Mouse (Mus musculus) forebrain, embryonic 12.5 days (tissue): ENCODE data around the gene Stpg1. TPM values are rescaled to one million over a fixed set of nuclear protein-coding genes. Genes with fewer than 3 reads are reported as not detected.

ENCODE experiments used
- ATAC-seq: fragments of 200-750 bp; cut with Nextera tagmentation; 2 replicates; pipeline ENCODE4 v1.8.0; 2017; ENCODE audit warnings: moderate TSS enrichment; ENCODE audit not compliant: low FRiP score
- H3K27ac ChIP-seq: fragments of 300-500 bp; sonication (generic); 2 replicates; pipeline ENCODE4 v1.5.1; 2016; ENCODE audit warnings: mild to moderate bottlenecking
- H3K27me3 ChIP-seq: fragments of 300-500 bp; sonication (generic); 2 replicates; pipeline ENCODE4 v1.6.1; 2016; ENCODE audit warnings: mild to moderate bottlenecking
- H3K36me3 ChIP-seq: fragments of 300-500 bp; sonication (generic); replicated peaks from 2 replicates; pipeline ENCODE4 v1.6.1; 2016; ENCODE audit warnings: mild to moderate bottlenecking
- H3K4me1 ChIP-seq: fragments of 300-500 bp; sonication (generic); 2 replicates; pipeline ENCODE4 v1.6.1; 2016
- H3K4me2 ChIP-seq: fragments of 300-500 bp; sonication (generic); 2 replicates; pipeline ENCODE4 v1.6.1; 2016; ENCODE audit warnings: mild to moderate bottlenecking, moderate library complexity
- H3K4me3 ChIP-seq: fragments of 300-500 bp; sonication (generic); replicated peaks from 2 replicates; pipeline ENCODE4 v1.5.1; 2016; ENCODE audit warnings: mild to moderate bottlenecking
- H3K9ac ChIP-seq: fragments of 300-500 bp; sonication (generic); 2 replicates; pipeline ENCODE4 v1.6.1; 2016; ENCODE audit warnings: mild to moderate bottlenecking
- H3K9me3 ChIP-seq: fragments of 300-500 bp; sonication (generic); 2 replicates; pipeline ENCODE4 v1.6.1; 2016
- WGBS: fragments of 180-500 bp; shearing (Covaris S2); methylation state at CpG from one replicate; pipeline ENCODE4 v1.1.7; 2016; 5-methylcytosine and 5-hydroxymethylcytosine counted together
- polyA plus RNA-seq: library from polyadenylated mRNA; unstranded; fragments of >200 nt; fragmentation: Nextera tagmentation; extraction: Ambion mirVana; gene quantifications from 2 replicates; pipeline ENCODE4 v1.2.1, GENCODE M21; 2016

Stpg1 gene
- 0.19 and 0.36 TPM in 2 replicates for polyA plus RNA-seq

DNA sequence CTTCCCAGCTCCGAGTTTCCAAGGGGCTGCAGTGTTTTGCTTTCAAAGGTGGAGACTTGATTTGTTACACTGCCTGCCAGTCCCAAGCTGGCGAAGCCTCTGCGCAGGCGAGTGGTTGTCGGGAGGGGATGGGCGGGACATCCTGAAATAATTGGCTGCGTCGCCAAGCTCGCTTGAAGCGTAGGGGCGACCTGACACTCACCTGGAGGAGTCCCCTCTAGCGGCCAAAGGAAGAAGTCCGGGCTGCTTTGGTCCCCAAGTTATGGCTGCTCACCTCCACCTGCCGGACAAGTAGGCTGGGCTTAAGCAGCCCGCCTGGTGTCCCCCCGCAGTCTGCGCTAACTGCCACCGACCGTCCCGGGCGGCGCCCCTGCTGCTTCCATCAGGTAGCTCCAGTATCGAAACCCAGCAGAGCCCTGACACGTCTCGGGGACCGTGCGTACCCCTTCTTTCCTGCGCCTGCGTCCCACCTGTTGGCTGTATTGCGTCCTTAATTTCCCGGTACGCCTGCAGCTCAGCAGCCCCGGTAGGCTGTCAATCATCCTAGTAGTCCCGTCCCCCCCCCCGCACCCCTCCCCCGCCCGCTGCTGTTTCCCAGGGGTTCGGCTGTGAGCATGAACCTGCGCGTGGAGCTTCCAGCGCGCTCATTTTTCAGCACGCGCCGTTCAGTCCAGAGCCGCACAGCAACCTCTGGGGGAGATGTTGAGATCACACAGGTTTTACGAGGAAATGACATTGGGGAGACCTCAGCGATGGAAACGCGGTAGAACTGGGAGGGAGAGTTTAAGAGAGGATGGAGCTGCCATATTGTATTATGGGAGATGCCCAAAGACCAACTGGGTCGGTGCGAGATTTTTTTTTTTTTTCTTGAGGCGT is at the start of gene Stpg1, which contains the start of gene Nipal3:
Gene Stpg1 (plus strand): TSS at position 270 of the 876 bp plus-strand sequence.
Gene Nipal3 (minus strand): TSS at position 518 of the 876 bp plus-strand sequence.
- H3K27ac ChIP-seq = 0 out of 2 replicates have a peak within 1 kb of the TSS, but pooled peaks have one; percentile 36
- WGBS = under 1% methylated on average over 53 of the region's 53 CpGs

DNA sequence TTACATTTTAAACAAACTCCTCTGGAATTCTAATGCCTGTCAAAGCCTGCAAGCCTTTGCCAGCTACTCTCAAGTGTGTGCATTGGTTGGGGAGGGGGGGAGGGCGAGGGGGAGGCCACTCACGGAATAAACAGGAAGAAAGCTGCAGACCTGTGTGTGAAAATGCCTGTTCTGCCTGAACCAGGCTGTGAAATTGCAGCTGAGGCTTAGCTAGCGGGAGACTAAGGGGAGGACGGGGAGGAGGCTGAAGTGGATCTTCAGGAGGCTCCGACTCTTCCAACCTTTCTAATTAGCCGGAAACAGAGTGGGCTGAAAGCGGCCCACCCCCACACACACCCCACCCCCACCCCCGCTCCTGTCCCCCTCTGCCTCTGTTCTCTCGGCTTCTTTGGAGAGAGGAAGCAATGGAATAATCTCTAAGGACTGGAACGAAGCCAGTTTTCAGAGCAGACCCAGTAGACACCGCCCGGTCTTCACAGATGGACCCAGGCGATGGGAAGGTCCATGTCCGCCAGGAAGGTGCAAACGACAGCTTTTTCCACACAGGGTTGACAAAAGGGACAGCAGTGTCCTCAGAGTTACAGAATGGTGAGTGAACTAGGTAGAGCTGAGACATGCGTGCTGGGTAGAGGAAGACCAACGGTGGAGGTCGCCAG is 43.1 kb upstream of the Stpg1 start:
- Histone ChIP-seq H3K4me1 (peaks cover 14% of the 10 kb centered on the region), H3K9ac (no peak overlapping the region), H3K9me3 (no peaks in the 10 kb centered on the region), H3K4me3 (no peak overlapping the region), H3K27ac (peak overlapping the region; percentile 42; the same call in 1 of the 2 replicates), H3K36me3 (no peaks in the 10 kb centered on the region), H3K4me2 (peak overlapping the region; percentile 25; the same call in 1 of the 2 replicates), H3K27me3 (no peaks in the 10 kb centered on the region)
- 44% methylated on average over 18 of the region's 18 CpGs for WGBS
- no peak for ATAC-seq

More for the DNA sequence above, at the start of gene Stpg1, which contains the start of gene Nipal3:
- H3K4me1 ChIP-seq = peaks cover 16% of the 10 kb centered on the region
- H3K4me3 ChIP-seq = peak within 1 kb of the TSS; percentile 75
- peak within 1 kb of the TSS; percentile 99 for H3K4me2 ChIP-seq
- peak; percentile 94 for ATAC-seq
- H3K36me3 ChIP-seq = no peaks in the 10 kb centered on the region
- H3K27me3 ChIP-seq = peaks cover 23% of the 10 kb centered on the region
- H3K9ac ChIP-seq = peak within 1 kb of the TSS; percentile 48
- no peaks in the 10 kb centered on the region for H3K9me3 ChIP-seq

DNA sequence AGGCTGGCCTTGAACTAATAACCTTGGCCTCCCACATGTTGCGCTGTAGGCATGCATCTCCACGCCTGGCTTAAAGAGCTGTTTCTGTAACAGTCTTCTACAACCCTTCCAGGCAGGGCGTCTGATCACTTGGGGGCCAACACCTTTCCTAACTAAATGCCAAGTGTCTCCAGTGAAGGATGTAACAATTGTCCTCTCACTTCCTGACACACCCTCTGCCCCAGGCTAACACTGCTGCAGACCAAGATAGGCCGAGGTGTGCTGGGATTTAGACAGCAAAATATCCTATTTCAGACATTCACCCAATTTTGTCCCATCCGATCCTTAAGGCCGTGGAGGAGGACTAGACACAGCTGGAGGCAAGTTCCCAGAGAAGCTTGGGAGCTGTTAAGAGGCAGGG is 41.4 kb upstream of the Stpg1 start:
- Histone ChIP-seq H3K4me1 (peaks cover 14% of the 10 kb centered on the region), H3K9me3 (no peaks in the 10 kb centered on the region), H3K27me3 (no peaks in the 10 kb centered on the region), H3K27ac (no peak overlapping the region), H3K9ac (no peak overlapping the region), H3K4me2 (no peak overlapping the region), H3K36me3 (no peaks in the 10 kb centered on the region), H3K4me3 (no peak overlapping the region)
- no peak for ATAC-seq
- 80% methylated on average over 6 of the region's 6 CpGs for WGBS

DNA sequence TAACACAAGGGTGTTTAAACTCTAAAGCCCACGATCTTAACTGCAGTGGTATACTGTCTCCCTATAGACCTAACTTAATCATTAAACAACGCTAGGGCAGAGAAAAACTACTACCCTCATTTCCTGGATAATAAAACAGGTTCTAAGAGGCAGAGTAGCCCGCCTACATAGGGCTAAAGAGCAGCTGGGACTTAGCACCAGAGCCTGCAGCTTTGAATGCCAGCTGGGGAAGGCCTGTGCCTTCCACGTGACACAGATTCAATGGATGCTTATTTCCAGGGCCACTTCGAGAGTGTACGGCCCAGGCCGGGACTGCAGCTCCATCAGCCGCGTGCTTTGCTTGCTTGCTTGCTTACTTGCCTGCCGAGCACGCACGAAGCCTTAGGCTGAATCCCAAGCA is 41.0 kb upstream of the Stpg1 start:
- peaks cover 14% of the 10 kb centered on the region for H3K4me1 ChIP-seq
- WGBS = 78% methylated on average over 12 of the region's 12 CpGs
- H3K9me3 ChIP-seq = no peaks in the 10 kb centered on the region
- H3K27me3 ChIP-seq = no peaks in the 10 kb centered on the region
- H3K4me2 ChIP-seq = no peak overlapping the region
- H3K27ac ChIP-seq = no peak overlapping the region
- no peaks in the 10 kb centered on the region for H3K36me3 ChIP-seq
- H3K9ac ChIP-seq = no peak overlapping the region
- H3K4me3 ChIP-seq = no peak overlapping the region
- ATAC-seq = no peak

DNA sequence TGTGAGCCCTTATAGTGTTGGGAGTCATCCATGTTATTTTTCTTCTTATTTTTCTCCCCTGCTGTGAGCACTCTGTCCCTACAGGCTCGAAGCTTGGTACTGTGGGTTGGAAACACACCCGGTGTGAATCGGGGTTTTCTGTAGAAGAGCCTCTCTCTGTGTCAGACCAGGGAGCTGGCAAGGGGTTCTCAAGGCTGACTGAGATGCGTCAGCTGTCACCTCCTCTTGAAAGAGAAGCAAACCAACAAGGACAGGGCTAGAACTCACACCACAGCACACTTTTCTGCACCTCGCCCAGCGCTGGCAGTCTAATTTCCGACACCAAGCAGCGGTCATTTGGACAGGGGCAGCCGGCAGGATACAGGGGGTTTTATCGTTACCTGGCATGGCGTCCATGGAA is 31.2 kb upstream of the Stpg1 start:
- H3K9ac ChIP-seq = no peak overlapping the region
- 93% methylated on average over 11 of the region's 11 CpGs for WGBS
- ATAC-seq = no peak
- no peak overlapping the region for H3K4me3 ChIP-seq
- no peak overlapping the region for H3K4me2 ChIP-seq
- no peaks in the 10 kb centered on the region for H3K9me3 ChIP-seq
- H3K4me1 ChIP-seq = no peaks in the 10 kb centered on the region
- H3K27ac ChIP-seq = no peak overlapping the region
- H3K36me3 ChIP-seq = no peaks in the 10 kb centered on the region
- no peaks in the 10 kb centered on the region for H3K27me3 ChIP-seq

DNA sequence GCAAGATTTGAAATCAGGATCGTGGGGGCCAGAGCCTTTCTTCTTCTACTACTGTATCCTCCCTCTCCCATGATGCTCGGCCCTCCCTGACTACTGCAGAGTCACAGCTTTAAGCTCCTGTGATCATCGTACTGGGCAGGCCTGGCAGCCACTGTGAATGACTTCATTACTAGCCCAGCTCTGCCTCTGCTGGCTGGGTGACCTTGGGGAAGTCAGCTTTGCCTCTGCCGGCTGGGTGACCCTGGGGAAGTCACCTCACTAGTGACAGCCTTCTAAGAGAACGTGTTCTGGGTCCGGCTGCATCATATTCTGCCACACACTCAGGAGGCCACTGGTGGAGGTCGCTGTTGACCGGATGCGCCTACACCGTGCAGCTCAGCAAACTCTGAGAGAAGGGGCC is 16.7 kb upstream of the Stpg1 start:
- Histone ChIP-seq H3K4me3 (no peak overlapping the region), H3K9me3 (no peaks in the 10 kb centered on the region), H3K27ac (no peak overlapping the region), H3K4me2 (no peak overlapping the region), H3K9ac (no peak overlapping the region), H3K27me3 (no peaks in the 10 kb centered on the region), H3K36me3 (no peaks in the 10 kb centered on the region; the same call in 1 of the 2 replicates), H3K4me1 (no peaks in the 10 kb centered on the region)
- ATAC-seq = no peak
- WGBS = 85% methylated on average over 10 of the region's 10 CpGs

DNA sequence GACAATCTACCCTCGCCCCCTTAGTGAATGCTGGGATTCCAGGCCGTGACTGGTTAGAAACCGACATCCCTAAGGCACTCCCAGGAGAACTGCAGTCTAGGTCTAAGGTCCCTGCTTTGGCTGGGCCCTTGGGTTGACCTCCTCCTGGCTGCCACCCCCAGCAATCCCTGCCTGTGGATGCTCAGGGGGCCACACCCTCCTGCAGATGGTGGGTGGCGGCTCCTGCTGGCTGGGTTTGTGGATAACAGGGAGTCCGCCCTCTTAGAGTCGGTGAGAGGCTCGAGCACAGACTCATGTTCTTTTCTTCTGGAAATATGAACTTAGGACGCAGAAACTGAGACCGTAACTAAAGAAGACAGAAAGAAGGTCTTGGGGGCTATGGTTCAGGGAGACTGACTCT is 14.2 kb upstream of the Stpg1 start:
- Histone ChIP-seq H3K9ac (no peak overlapping the region), H3K4me3 (no peak overlapping the region), H3K27me3 (no peaks in the 10 kb centered on the region), H3K9me3 (no peaks in the 10 kb centered on the region), H3K4me1 (no peaks in the 10 kb centered on the region), H3K27ac (no peak overlapping the region), H3K36me3 (no peaks in the 10 kb centered on the region; the same call in 1 of the 2 replicates), H3K4me2 (no peak overlapping the region)
- 78% methylated on average over 9 of the region's 9 CpGs for WGBS
- no peak for ATAC-seq

DNA sequence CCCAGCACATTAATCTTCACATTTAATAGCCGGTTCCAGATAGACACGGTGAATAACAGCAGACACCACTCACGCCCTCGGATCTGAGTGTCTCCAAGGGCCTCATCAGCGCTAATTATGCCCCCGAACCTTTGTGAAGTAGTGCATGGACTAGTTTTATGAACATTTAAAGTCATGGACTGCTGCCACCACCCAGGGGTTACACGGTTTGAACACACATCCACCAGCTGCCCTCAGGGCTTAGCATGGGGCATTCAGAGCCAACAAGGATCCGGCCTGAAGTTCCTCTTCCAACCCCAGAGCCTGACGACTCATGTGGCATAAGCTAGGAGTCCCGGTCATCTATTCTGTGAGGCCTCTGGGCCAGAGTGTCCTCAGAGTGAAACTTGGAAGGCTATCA is 9.5 kb upstream of the Stpg1 start:
- no peaks in the 10 kb centered on the region for H3K4me1 ChIP-seq
- 88% methylated on average over 10 of the region's 10 CpGs for WGBS
- no peak for ATAC-seq
- no peak overlapping the region for H3K4me2 ChIP-seq
- H3K27ac ChIP-seq = no peak overlapping the region
- no peaks in the 10 kb centered on the region for H3K9me3 ChIP-seq
- no peak overlapping the region for H3K4me3 ChIP-seq
- H3K9ac ChIP-seq = no peak overlapping the region
- H3K27me3 ChIP-seq = no peaks in the 10 kb centered on the region
- 0 out of 2 replicates have a peak, but pooled peaks cover 3% of the 10 kb centered on the region for H3K36me3 ChIP-seq

DNA sequence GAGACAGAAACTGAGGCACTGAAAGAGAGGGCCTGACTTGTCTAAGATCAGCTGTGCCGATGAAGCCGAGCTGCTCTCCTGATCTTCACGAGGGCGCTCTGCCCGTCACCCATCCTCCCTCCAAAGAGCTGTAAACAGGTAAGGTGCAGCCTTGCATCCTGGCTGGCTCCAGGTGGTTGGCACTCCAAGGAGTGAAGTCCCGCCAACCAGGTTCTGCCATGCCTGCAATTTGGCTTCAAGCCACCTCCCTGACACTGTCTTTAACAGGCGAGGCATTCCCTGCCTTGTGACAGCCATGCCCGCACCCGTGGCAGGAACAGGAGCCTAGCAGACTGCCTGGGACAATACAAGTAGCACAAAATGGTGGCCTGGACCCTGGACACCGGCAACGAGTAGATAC is 8.2 kb upstream of the Stpg1 start:
- H3K27ac ChIP-seq = no peak overlapping the region
- no peak overlapping the region for H3K9ac ChIP-seq
- WGBS = 89% methylated on average over 11 of the region's 11 CpGs
- 0 out of 2 replicates have a peak, but pooled peaks cover 3% of the 10 kb centered on the region for H3K36me3 ChIP-seq
- H3K27me3 ChIP-seq = 0 out of 2 replicates have a peak, but pooled peaks cover 4% of the 10 kb centered on the region
- H3K4me1 ChIP-seq = no peaks in the 10 kb centered on the region
- ATAC-seq = no peak
- H3K4me3 ChIP-seq = no peak overlapping the region
- H3K4me2 ChIP-seq = no peak overlapping the region
- no peaks in the 10 kb centered on the region for H3K9me3 ChIP-seq

DNA sequence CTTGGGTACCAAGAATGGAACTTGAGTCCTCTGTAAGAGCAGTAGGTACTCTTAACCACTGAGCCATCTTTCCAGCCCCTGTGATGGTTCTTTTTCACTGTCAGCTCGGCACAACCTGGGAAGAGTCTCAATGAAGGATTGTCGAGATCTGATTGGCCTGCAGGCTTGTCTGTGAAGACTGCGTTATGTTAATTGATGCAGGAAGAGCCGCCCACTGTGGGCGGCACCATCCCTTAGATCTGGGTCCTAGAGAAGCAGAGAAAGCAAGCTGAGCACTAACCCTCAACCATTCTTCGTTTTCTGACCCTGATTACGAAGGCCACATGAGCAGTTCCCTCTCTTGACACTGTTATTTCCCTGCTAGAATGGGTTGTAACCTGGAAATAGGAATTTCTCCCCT is 5.3 kb upstream of the Stpg1 start:
- H3K4me1 ChIP-seq = peaks cover 9% of the 10 kb centered on the region
- no peak overlapping the region for H3K9ac ChIP-seq
- no peak overlapping the region for H3K27ac ChIP-seq
- H3K36me3 ChIP-seq = 0 out of 2 replicates have a peak, but pooled peaks cover 3% of the 10 kb centered on the region
- H3K4me2 ChIP-seq = no peak overlapping the region
- WGBS = 88% methylated on average over 7 of the region's 7 CpGs
- no peak for ATAC-seq
- no peak overlapping the region for H3K4me3 ChIP-seq
- 0 out of 2 replicates have a peak, but pooled peaks cover 9% of the 10 kb centered on the region for H3K27me3 ChIP-seq
- no peaks in the 10 kb centered on the region for H3K9me3 ChIP-seq

DNA sequence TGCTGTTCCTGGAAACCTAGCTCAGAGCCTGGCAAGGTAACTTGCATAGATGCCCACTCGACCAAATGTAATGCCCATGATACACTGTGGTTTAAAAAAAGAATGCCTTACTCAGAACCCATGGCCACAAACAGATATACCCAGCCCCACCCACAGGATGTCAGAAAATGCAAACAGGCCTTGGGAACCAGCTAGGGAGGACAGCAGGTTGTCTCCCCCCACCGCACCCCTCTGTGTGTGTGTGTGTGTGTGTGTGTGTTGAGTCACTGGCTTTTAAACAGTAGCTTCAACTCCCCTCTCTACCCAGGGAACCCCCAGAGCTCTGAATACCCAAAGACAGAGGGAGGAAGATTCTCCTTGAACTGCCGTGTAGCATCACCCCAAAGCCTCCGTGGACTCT is 1.3 kb upstream of the Stpg1 start:
- Histone ChIP-seq H3K4me3 (peak overlapping the region; percentile 75), H3K36me3 (0 out of 2 replicates have a peak, but pooled peaks cover 3% of the 10 kb centered on the region), H3K9ac (no peak overlapping the region), H3K4me1 (peaks cover 16% of the 10 kb centered on the region), H3K27ac (no peak overlapping the region), H3K27me3 (peaks cover 23% of the 10 kb centered on the region), H3K4me2 (peak overlapping the region; percentile 99), H3K9me3 (no peaks in the 10 kb centered on the region)
- 50% methylated on average over 4 of the region's 4 CpGs for WGBS
- ATAC-seq = no peak
